Mouse (Mus musculus) frontal cortex, postnatal 14 days (tissue): ENCODE results near the gene Igfbp2.

Source experiments
- DNase-seq, 2 experiments: peaks; one replicate each; pipeline ENCODE4 v3.0.0; 2022; ENCODE audit warnings: low spot score in 2 of 2

Gene Igfbp2

GRCm38 (mm10) chr1:72823751-72824706 lies at the start of gene Igfbp2:
Igfbp2 (plus strand) TSS chr1:72824503.
- no peak for DNase-seq

GRCm38 (mm10) chr1:72778789-72779188 lies 45.5 kb upstream of the Igfbp2 start:
- DNase-seq, result no peak

GRCm38 (mm10) chr1:72780720-72781119 lies 43.6 kb upstream of the Igfbp2 start:
- no peak for DNase-seq

DNA sequence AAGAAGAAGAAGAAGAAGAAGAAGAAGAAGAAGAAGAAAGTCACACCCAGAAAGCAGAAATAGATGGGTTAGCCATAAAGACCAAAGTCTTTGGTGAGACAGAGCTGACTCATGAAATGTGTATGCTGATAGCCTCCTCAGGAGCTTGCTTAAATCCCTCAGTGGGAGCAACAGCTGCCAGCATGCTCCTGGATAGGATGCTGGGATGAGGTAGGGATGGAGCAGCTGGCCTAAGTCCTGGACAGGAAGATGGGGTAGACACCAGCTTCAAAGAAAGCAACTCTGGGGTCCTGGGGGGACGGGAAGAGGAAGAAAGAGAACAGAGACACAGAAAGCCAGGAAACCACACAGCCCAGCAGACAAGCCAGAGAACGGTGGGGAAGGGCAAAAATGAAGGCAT lies 41.0 kb upstream of the Igfbp2 start:
- no peak for DNase-seq

DNA sequence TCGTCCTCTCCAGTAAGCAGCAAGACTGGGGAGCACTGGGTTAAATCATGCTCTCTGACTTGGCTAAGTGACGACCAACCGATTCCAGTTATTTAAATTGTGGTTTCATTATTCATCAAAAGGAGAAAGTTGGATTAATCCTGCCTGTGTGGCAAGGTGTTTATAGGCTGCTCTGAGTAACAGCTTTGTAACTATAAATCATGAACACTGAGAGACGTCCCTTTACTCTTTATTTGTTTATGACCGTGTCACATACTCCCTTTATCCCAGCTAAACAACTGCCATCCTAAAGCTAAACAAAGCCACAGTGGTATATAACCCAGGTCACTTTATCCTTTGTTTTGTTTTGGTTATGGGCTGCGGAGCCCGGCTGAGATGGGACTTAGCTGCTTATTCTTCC lies 40.3 kb upstream of the Igfbp2 start:
- no peak for DNase-seq

GRCm38 (mm10) chr1:72790670-72791069 lies 33.6 kb upstream of the Igfbp2 start:
- DNase-seq, result no peak

DNA sequence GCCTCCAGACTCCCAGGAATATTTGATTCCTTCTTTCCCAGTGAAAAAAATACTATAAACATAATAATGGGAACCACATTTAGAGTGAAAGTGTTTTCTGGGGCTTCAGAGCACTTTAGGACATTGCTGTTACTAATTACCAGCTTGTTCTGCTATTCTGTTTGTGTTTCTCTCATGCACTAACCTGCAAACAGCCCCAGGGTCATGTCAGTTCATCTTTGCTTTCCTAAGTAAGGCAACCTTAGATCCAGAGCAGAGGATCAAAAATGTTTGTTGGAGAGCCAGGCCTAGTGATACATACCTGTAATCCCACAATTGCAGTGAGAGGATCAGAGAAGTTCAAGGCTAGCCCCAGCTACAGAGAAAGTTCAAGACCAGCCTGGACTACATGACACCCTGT lies 32.6 kb upstream of the Igfbp2 start:
- no peak for DNase-seq

GRCm38 (mm10) chr1:72792262-72792661 lies 32.0 kb upstream of the Igfbp2 start:
- DNase-seq, result no peak

- no peak for DNase-seq
Measured at GRCm38 (mm10) chr1:72793230-72793629, 31.1 kb upstream of the Igfbp2 start.

GRCm38 (mm10) chr1:72796128-72796527 lies 28.2 kb upstream of the Igfbp2 start:
- DNase-seq, result no peak

DNA sequence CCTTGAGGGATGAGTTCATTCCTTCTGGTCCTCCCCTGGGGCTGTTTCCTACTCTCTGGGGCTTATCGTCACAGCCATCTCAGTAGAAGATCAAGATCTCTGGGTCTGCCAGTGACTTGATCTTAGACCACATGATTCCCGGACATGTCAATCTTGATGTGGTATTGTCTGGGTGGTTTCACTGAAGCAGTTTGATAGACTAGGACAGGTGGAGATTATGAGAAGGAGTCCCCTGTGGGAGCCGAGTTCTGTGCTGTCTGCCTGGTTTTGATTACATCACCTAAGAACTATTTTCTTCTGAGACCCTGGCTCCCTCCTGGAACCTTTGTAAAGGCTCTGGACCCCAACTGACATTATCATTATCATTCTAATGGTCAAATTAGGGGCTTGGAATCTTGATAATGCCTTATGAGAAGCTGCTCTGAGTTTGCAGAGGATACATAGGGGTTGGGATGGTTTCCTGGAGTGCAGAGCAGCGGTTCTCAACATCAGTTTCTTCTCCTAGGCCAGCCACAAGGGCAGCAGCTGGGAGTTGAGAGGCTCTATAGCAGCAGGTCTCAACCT lies 27.1 kb upstream of the Igfbp2 start:
- DNase-seq, result no peak

DNA sequence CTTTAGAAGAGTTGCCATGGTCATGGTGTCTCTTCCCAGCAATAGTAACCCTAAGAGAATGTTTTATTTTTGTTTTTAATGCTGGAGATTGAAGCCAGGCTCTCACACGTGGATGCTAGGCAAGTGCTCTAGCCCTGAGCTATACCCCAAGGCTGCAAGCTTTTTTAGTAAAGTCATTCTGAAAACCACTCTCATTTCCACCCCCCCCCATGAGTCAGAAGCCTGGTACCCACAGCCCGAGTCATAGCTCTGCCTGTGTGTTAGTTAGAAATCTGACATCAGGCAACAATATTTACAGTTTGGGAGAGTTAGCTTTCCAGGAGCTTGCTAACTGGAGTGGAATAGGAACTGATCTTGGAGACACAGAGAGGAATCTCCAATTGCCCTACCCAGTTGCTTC lies 25.9 kb upstream of the Igfbp2 start:
- no peak for DNase-seq

- no peak for DNase-seq
Measured at GRCm38 (mm10) chr1:72804031-72804430, 20.3 kb upstream of the Igfbp2 start.

DNA sequence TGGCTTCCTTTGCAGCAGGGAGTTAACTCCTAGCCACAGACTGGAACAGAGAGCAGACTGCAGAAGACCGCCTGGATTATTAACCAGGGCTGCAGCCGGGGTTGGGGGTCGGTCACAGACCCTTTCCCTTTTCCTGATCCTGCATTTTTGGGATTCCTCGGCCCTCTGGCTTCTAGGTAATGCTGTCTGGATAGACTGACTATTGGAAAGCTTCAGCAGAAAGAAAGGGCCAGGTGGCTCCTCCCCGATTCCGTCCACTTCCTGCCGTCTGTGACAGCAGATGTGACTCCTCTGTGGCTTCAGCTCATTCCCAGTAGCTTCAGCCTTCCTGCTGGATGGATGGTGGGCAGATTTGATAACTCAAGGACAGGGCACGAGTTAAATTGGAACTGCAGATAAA lies 19.3 kb upstream of the Igfbp2 start:
- DNase-seq, result no peak

DNA sequence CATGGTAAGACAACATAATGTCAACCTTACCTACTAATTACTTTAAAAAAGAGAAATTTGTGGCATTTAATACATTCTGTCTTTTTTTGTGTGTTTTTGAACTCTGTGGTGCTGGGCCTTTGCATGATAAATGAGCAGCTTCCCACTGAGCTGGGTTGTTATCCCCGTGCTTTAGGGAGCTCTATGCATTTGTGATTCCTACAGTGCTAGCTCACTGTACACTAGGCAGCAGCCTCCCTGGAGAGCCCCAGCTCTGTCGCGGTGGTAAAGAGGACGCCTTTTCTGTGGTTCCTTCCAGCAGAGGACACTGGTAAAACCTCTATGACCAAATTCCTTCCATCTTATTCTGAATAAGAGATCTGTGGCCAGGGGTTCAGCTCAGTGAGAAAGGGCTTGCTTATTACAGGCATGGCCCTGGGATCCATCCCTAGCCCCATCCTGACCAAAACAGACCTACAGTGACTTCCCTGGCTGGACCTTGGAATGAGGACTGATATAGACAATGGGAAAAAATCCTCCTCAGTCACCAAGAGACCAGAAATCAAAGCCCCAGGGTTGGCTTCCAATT lies 18.7 kb upstream of the Igfbp2 start:
- DNase-seq, result no peak

- DNase-seq, result no peak
Measured at GRCm38 (mm10) chr1:72806044-72806584, 18.2 kb upstream of the Igfbp2 start.

DNA sequence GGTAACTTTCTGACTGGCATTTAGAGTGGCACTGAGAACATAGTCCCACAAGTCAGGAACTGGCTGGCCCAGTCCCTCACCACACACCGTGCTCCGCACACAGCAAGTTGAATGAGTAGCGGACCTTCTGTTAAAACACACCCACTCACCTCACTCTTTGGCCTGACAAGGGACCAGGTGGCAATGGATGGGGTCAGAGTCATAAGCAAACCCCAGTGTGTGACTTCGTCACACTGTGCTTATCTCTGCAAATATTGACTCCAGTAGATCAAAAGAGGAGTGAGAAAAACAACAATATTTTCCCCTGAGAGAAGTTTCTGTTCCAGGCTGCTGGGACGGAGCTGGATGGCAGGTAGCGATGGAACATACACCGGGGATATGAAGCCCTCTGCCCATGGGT lies 15.0 kb upstream of the Igfbp2 start:
- no peak for DNase-seq

GRCm38 (mm10) chr1:72809951-72810675 lies 14.2 kb upstream of the Igfbp2 start:
- no peak for DNase-seq

DNA sequence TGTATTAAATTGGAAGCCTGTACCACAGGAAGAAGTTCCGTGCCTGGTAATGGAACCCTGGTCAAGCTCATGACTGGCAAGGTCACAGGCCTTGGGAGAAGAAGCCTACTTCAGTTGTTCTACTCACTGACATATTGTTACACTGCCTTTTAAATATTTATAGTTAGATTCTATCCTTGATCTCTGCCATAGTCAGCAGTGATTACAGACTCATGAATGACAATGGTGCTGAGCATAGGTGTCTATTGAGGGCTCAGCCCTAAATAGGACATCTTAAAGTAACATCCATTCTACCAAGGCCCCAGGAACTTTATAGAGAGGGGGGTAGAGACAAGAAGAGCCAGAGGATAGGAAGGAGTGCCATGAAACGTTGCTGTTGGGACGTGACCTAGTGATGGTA lies 13.2 kb upstream of the Igfbp2 start:
- no peak for DNase-seq

DNA sequence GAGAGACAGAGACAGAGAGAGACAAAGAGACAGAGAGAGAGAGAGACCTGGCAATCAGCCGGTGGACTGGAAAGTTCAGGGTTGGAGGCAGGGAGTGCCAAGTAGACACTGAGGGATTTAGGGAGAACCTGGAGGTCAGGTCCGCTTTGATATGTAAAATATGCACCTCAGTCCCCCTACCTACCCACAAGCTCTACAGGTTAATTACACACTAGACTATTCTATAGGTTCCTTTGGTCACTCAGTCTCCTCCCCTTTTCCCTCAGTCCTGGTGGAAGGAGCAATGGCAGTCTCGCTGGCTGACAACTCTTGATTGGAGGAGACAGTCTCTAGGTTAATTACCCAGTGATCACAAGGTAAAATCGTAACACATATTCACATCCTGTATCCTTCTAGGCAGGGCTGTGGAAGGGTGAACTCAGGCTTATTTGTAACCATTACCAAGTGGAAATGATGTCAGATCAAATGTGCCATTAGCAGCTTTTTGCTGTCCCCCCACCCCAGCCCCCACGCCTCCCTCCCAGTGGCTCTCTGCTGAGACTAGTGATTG lies 11.1 kb upstream of the Igfbp2 start:
- no peak for DNase-seq

GRCm38 (mm10) chr1:72813639-72814403 lies 10.5 kb upstream of the Igfbp2 start:
- no peak for DNase-seq
